Mouse (Mus musculus) brain, embryonic 14.5 days (tissue): Measurements from ENCODE around the gene Ccdc187.

Source experiments
- CTCF ChIP-seq: fragments of 200-500 bp; IDR thresholded peaks from 2 replicates; pipeline ENCODE4 v1.5.1; 2012; ENCODE audit warnings: inconsistent platforms, mild to moderate bottlenecking, moderate library complexity, borderline replicate concordance; ENCODE audit not compliant: insufficient read depth, insufficient read length; ENCODE audit errors: extremely low read depth
- POLR2A ChIP-seq: fragments of 200-500 bp; IDR thresholded peaks from 2 replicates; pipeline ENCODE4 v1.6.1; 2012; ENCODE audit warnings: mild to moderate bottlenecking, inconsistent platforms, borderline replicate concordance; ENCODE audit not compliant: poor library complexity, insufficient read depth, insufficient read length, severe bottlenecking; ENCODE audit errors: extremely low read depth

GRCm38 (mm10) chr2:26205126-26205525 is 89.2 kb downstream of the Ccdc187 start:
- TF ChIP-seq CTCF = no peak
- TF ChIP-seq POLR2A = no peak
